Mouse (Mus musculus) embryonic fibroblast, embryonic 13.5 days (primary cell): ENCODE results near the gene Spc24.

Experiments
- CTCF ChIP-seq: IDR thresholded peaks from 2 replicates; pipeline ENCODE4 v1.5.1; 2011; ENCODE audit warnings: mild to moderate bottlenecking, control low read depth, low read length, moderate library complexity, borderline replicate concordance; ENCODE audit not compliant: insufficient read depth
- POLR2A ChIP-seq: IDR thresholded peaks from 2 replicates; pipeline ENCODE4 v1.6.1; 2011; ENCODE audit warnings: low read depth, mild to moderate bottlenecking, control low read depth, low read length, moderate library complexity

GRCm38 (mm10) chr9:21729264-21729663, 30.8 kb downstream of the Spc24 start:
- TF ChIP-seq POLR2A (no peak), CTCF (no peak)
